Mouse (Mus musculus) MEL (cell line): ENCODE results near the gene Smc6. TPM values are rescaled to one million over a fixed set of nuclear protein-coding genes. Genes with fewer than 3 reads are reported as not detected.

Source experiments
- DNase-seq: peaks from one replicate; pipeline ENCODE4 v3.0.0; 2011; ENCODE audit warnings: low read depth, low spot score
- H3K27ac ChIP-seq: 2 replicates; pipeline ENCODE4 v1.5.1; 2012; ENCODE audit warnings: low read depth, mild to moderate bottlenecking, control low read depth, low read length, moderate library complexity; ENCODE audit not compliant: control insufficient read depth
- H3K27me3 ChIP-seq, 2 experiments: fragments of 150-350 bp in 1 of 2; sonication (generic) in 1 of 2; 2 replicates each; pipeline ENCODE4 v1.6.1; 2012; ENCODE audit warnings: low read length in 2 of 2, mild to moderate bottlenecking in 2 of 2, improper control_type of control experiment in 1 of 2, moderate library complexity in 1 of 2; ENCODE audit not compliant: insufficient read depth in 2 of 2, control insufficient read depth in 1 of 2
- H3K36me3 ChIP-seq, 2 experiments: 2 replicates each; pipeline ENCODE4 v1.6.1; 2012 to 2014; ENCODE audit warnings: low read length in 2 of 2, improper control_type of control experiment in 1 of 2, inconsistent platforms in 1 of 2, mild to moderate bottlenecking in 1 of 2; ENCODE audit not compliant: insufficient read depth in 2 of 2, control insufficient read depth in 1 of 2
- H3K4me1 ChIP-seq, 2 experiments: fragments of 150-350 bp in 1 of 2; sonication (generic) in 1 of 2; 2 replicates each; pipeline ENCODE4 v1.6.1; 2012; ENCODE audit warnings: low read length in 2 of 2, improper control_type of control experiment in 1 of 2, mild to moderate bottlenecking in 1 of 2; ENCODE audit not compliant: insufficient read depth in 2 of 2, control insufficient read depth in 1 of 2
- H3K4me3 ChIP-seq, 2 experiments: fragments of 150-350 bp in 1 of 2; sonication (generic) in 1 of 2; 2 replicates each; pipeline ENCODE4 v1.5.1; 2012; ENCODE audit warnings: low read depth in 2 of 2, low read length in 2 of 2, mild to moderate bottlenecking in 2 of 2, moderate library complexity in 2 of 2, control low read depth in 1 of 2, improper control_type of control experiment in 1 of 2; ENCODE audit not compliant: control insufficient read depth in 1 of 2, insufficient read depth in 1 of 2
- H3K79me2 ChIP-seq: 2 replicates; pipeline ENCODE4 v1.6.1; 2012; ENCODE audit warnings: mild to moderate bottlenecking, low read length, moderate library complexity; ENCODE audit not compliant: control insufficient read depth, poor library complexity, insufficient read depth
- H3K9ac ChIP-seq: 2 replicates; pipeline ENCODE4 v1.6.1; 2012; ENCODE audit warnings: low read depth, mild to moderate bottlenecking, control low read depth, low read length, moderate library complexity; ENCODE audit not compliant: control insufficient read depth, poor library complexity, severe bottlenecking
- H3K9me3 ChIP-seq: fragments of 150-350 bp; sonication (generic); replicated peaks from 2 replicates; pipeline ENCODE4 v1.6.1; 2012; ENCODE audit warnings: mild to moderate bottlenecking, low read length, improper control_type of control experiment, moderate library complexity; ENCODE audit not compliant: insufficient read depth
- ELF1 ChIP-seq: IDR thresholded peaks from 2 replicates; pipeline ENCODE4 v1.6.1; 2014; ENCODE audit warnings: low read depth, mild to moderate bottlenecking, inconsistent platforms, low read length, improper control_type of control experiment, moderate library complexity
- GATA1 ChIP-seq: IDR thresholded peaks from 2 replicates; pipeline ENCODE4 v1.6.1; 2011; ENCODE audit warnings: low read depth, low read length, improper control_type of control experiment
- JUND ChIP-seq: IDR thresholded peaks from 2 replicates; pipeline ENCODE4 v1.6.1; 2011; ENCODE audit warnings: low read depth, mild to moderate bottlenecking, improper control_type of control experiment, low read length
- MAX ChIP-seq: IDR thresholded peaks from 2 replicates; pipeline ENCODE4 v1.6.1; 2011; ENCODE audit warnings: low read length, improper control_type of control experiment
- MEF2A ChIP-seq: IDR thresholded peaks from 2 replicates; pipeline ENCODE4 v1.6.1; 2014; ENCODE audit warnings: low read depth, mild to moderate bottlenecking, inconsistent platforms, low read length, improper control_type of control experiment; ENCODE audit not compliant: poor library complexity, insufficient replicate concordance, severe bottlenecking; ENCODE audit errors: extremely low read depth
- MXI1 ChIP-seq: IDR thresholded peaks from 2 replicates; pipeline ENCODE4 v1.6.1; 2011; ENCODE audit warnings: mild to moderate bottlenecking, low read depth, low read length, improper control_type of control experiment
- MYB ChIP-seq: IDR thresholded peaks from 2 replicates; pipeline ENCODE4 v1.6.1; 2011; ENCODE audit warnings: mild to moderate bottlenecking, low read depth, low read length, improper control_type of control experiment
- POLR2AphosphoS5 ChIP-seq: IDR thresholded peaks from 2 replicates; pipeline ENCODE4 v1.6.1; 2012; ENCODE audit warnings: low read depth, borderline replicate concordance, mild to moderate bottlenecking, inconsistent platforms, low read length, moderate library complexity, mixed read lengths
- SIN3A ChIP-seq: IDR thresholded peaks from 2 replicates; pipeline ENCODE4 v1.6.1; 2012; ENCODE audit warnings: low read length, improper control_type of control experiment, inconsistent platforms
- TBP ChIP-seq: IDR thresholded peaks from 2 replicates; pipeline ENCODE4 v1.8.0; 2011; ENCODE audit warnings: low read depth, low read length, improper control_type of control experiment
- TCF12 ChIP-seq: IDR thresholded peaks from 2 replicates; pipeline ENCODE4 v1.6.1; 2014; ENCODE audit warnings: low read depth, mild to moderate bottlenecking, inconsistent platforms, low read length, improper control_type of control experiment, moderate library complexity
- UBTF ChIP-seq: IDR thresholded peaks from 2 replicates; pipeline ENCODE4 v1.6.1; 2012; ENCODE audit warnings: low read depth, mild to moderate bottlenecking, inconsistent platforms, low read length, improper control_type of control experiment, moderate library complexity, borderline replicate concordance; ENCODE audit not compliant: insufficient read depth
- USF1 ChIP-seq: IDR thresholded peaks from 2 replicates; pipeline ENCODE4 v1.6.1; 2014; ENCODE audit warnings: low read depth, mild to moderate bottlenecking, inconsistent platforms, low read length, improper control_type of control experiment, moderate library complexity
- ZNF384 ChIP-seq: IDR thresholded peaks from 2 replicates; pipeline ENCODE4 v1.6.1; 2012; ENCODE audit warnings: low read depth, mild to moderate bottlenecking, inconsistent platforms, low read length, improper control_type of control experiment
- polyA plus RNA-seq, 2 experiments: library from polyadenylated mRNA; stranded (reverse) in 1 of 2; unstranded in 1 of 2; fragments of >175 nt in 1 of 2; fragments of >200 nt in 1 of 2; gene quantifications; 2 replicates each; pipeline versions ENCODE4 v1.2.1 to v1.2.4; 2012; ENCODE audit warnings: low replicate concordance in 2 of 2, low read depth in 1 of 2; ENCODE audit not compliant: insufficient read length in 2 of 2, insufficient read depth in 1 of 2, missing spikeins in 1 of 2
- total RNA-seq: library from RNA; depleted of rRNA; stranded (reverse); fragments of 300-350 nt; gene quantifications from 2 replicates; pipeline ENCODE4 v1.2.3, GENCODE M21; 2012

Gene Smc6
- total and polyA plus RNA-seq, 3 experiments = 46.7 to 170 (median 63.3) TPM

- TF ChIP-seq TCF12 (no peak), GATA1 (no peak), USF1 (no peak)
Measured at GRCm38 (mm10) chr12:11313840-11314239, 48.2 kb downstream of the Smc6 start (continued).

DNA sequence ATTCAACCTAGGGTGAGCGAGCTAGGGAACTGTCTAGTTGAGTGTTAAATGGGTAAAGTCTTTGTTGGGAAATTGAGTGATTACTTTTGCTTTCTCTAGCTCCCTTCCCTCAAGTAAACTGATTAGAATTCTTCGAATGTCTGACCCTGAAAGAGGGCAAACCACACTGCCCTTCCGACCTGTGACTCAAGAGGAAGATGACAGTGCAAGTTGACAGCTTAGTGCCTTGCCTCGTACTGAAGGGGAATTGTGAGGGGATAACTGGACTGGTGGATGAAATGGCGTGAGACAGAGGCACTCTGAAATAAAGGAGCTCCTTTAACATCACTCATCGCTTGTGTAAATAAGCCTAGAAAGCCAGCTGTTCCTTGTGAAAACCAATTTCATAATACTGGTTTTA lies 52.0 kb downstream of the Smc6 start:
- Histone ChIP-seq H3K36me3 (peaks cover 3 to 8% of the 10 kb centered on the region in 2 experiments), H3K79me2 (no peaks in the 10 kb centered on the region), H3K9me3 (no peaks in the 10 kb centered on the region), H3K9ac (no peak overlapping the region), H3K27ac (no peak overlapping the region), H3K4me1 (no peaks in the 10 kb centered on the region), H3K27me3 (no peaks in the 10 kb centered on the region), H3K4me3 (no peak overlapping the region)
- no peak for DNase-seq
- no peak for TF ChIP-seq MXI1

DNA sequence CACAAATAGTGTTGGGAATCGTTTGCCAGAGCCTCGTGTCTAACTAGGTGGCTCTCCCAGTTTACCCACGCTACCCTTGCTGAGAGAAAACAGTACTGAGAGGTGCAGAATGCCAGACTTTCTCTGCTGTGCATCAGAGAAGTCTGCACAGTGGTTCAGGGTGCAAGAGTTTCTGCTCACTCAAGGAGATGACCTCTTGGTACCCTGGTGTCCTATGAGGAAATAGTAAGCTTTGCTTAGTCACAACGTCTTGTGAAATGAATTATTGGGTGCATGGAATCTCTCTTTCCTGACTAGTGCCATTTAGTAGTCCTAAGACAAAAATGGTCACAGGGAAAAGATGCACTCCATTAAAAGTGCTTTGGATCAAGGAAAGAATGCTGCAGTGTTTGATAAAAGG lies 58.8 kb downstream of the Smc6 start:
- DNase-seq = no peak
- TF ChIP-seq MEF2A = no peak
- no peak for TF ChIP-seq ELF1
- TF ChIP-seq POLR2AphosphoS5 = no peak
- no peak for TF ChIP-seq MAX
- TF ChIP-seq MYB = no peak
- no peak for TF ChIP-seq TCF12
- TF ChIP-seq, all 39 proteins: peak for 0
- no peaks in the 10 kb centered on the region for H3K9me3 ChIP-seq
- H3K27me3 ChIP-seq = no peaks in the 10 kb centered on the region
- H3K4me1 ChIP-seq = no peaks in the 10 kb centered on the region
- no peaks in the 10 kb centered on the region for H3K79me2 ChIP-seq
- no peak overlapping the region for H3K9ac ChIP-seq
- H3K36me3 ChIP-seq = no peaks in the 10 kb centered on the region
- no peak overlapping the region for H3K4me3 ChIP-seq
- no peak overlapping the region for H3K27ac ChIP-seq

DNA sequence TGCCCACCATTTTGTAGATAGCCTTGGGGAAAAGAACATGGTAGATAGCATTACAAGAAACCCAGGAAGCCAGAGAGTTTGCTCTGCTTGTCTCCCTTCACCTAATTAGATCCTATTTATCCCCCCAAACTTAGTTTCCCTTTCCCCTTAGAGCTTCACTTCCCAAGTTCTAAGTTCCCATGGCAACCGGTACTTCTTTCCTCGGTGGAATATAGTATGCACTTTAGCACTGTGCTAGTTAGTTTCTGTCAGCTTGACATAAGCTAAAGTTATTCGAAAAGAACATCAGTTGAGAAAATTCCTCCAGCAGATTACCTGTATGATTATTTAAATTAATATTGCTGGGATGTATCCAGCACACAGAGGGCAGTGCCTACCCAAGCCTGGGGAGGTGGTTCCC lies 60.8 kb downstream of the Smc6 start:
- TF ChIP-seq UBTF (no peak), SIN3A (no peak), GATA1 (no peak), MXI1 (no peak), MAX (no peak), ZNF384 (no peak), MEF2A (no peak), JUND (no peak), TBP (no peak)
- Histone ChIP-seq H3K9me3 (no peaks in the 10 kb centered on the region), H3K36me3 (no peaks in the 10 kb centered on the region), H3K79me2 (no peaks in the 10 kb centered on the region), H3K4me3 (no peak overlapping the region), H3K9ac (no peak overlapping the region), H3K27me3 (no peaks in the 10 kb centered on the region), H3K4me1 (no peaks in the 10 kb centered on the region), H3K27ac (no peak overlapping the region)
- no peak for DNase-seq
